Mouse (Mus musculus): ENCODE data around the gene Spink2. TPM values are rescaled to one million over a fixed set of nuclear protein-coding genes. Genes with fewer than 3 reads are reported as not detected.
A peak's percentile ranks its signal among the peaks of the same experiment; 100 is the strongest.

Gene Spink2
- 1.6 and 1.9 TPM in 2 replicates for polyA plus RNA-seq (2015; fragmentation: Nextera tagmentation; extraction: Ambion mirVana)

GRCm38 (mm10) chr5:77211236-77211635 lies at the start of gene Spink2:
TSS of gene Spink2 (minus strand) at chr5:77211471.
- Histone ChIP-seq H3K4me2 (peak within 1 kb of the TSS; percentile 69), H3K27ac (no peak within 1 kb of the TSS), H3K4me3 (replicated peaks) (peak within 1 kb of the TSS; percentile 31), H3K9ac (no peak within 1 kb of the TSS), H3K36me3 (no peaks in the 10 kb centered on the region), H3K4me1 (peaks cover 3% of the 10 kb centered on the region; the same call in 1 of the 2 replicates), H3K9me3 (no peaks in the 10 kb centered on the region), H3K27me3 (replicated peaks) (no peaks in the 10 kb centered on the region)
- 5% methylated on average over 18 of the region's 18 CpGs for whole genome bisulfite sequencing
- peak; percentile 66 for ATAC-seq (ENCODE audit: insufficient read depth, low FRiP score, low read depth)

GRCm38 (mm10) chr5:77260141-77260540 lies 48.9 kb upstream of the Spink2 start:
- Histone ChIP-seq H3K27me3 (replicated peaks) (no peaks in the 10 kb centered on the region), H3K9me3 (no peaks in the 10 kb centered on the region), H3K9ac (no peak overlapping the region), H3K27ac (no peak overlapping the region), H3K4me1 (no peaks in the 10 kb centered on the region), H3K36me3 (no peaks in the 10 kb centered on the region), H3K4me3 (replicated peaks) (no peak overlapping the region), H3K4me2 (no peak overlapping the region)
- 51% methylated on average over 6 of the region's 6 CpGs for WGBS
- ATAC-seq (ENCODE audit: insufficient read depth, low FRiP score, low read depth): no peak

DNA sequence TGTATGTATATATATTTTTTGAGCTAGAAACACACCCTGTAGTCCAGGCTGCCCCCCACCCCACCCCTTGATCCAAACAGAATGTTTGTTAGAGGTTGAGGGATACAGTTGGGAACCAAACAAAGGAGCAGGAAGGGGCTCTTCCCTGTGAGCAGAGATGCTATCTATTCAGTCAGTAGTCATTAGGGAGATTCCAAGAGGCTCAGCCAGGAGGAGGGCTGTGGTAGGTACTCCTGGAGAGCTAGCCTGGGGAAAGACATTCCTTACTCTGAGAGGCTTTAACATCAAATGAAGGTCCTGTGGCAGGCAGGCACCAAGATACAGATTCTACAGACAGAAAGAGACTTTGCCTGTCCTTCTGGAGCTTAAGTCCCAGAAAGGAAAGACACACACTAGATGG lies 48.0 kb upstream of the Spink2 start:
- H3K4me1 ChIP-seq: no peaks in the 10 kb centered on the region
- H3K9me3 ChIP-seq: no peaks in the 10 kb centered on the region
- no peaks in the 10 kb centered on the region for H3K36me3 ChIP-seq
- H3K9ac ChIP-seq: no peak overlapping the region
- no peak overlapping the region for H3K27ac ChIP-seq
- no peak overlapping the region for H3K4me3 ChIP-seq (replicated peaks)
- no peak overlapping the region for H3K4me2 ChIP-seq
- H3K27me3 ChIP-seq (replicated peaks): no peaks in the 10 kb centered on the region
- ATAC-seq (ENCODE audit: insufficient read depth, low FRiP score, low read depth): no peak

DNA sequence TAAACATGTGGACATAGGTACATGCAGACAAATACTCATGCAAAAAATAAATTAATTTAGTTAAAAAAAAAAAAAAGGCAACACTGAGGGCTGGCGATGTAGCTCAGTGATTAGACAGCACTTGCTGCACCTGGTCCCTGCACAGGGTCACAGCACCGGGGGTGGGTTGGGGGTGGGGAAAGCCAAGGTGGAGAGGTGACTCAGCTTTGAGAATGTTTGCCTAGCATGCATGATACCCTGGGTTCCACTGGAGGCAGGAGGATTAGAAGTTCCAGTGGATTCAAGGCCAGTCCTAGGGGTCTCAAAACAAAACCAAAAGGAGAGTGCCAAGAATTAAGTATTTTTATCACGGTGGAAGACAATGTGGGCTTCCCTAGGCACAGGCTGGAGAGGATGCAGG lies 46.3 kb upstream of the Spink2 start:
- WGBS: 68% methylated on average over 3 of the region's 3 CpGs
- Histone ChIP-seq H3K9me3 (no peaks in the 10 kb centered on the region), H3K36me3 (no peaks in the 10 kb centered on the region), H3K4me1 (no peaks in the 10 kb centered on the region), H3K9ac (no peak overlapping the region), H3K27ac (no peak overlapping the region), H3K4me3 (replicated peaks) (no peak overlapping the region), H3K27me3 (replicated peaks) (no peaks in the 10 kb centered on the region), H3K4me2 (no peak overlapping the region)
- ATAC-seq (ENCODE audit: insufficient read depth, low FRiP score, low read depth): no peak

- no peaks in the 10 kb centered on the region for H3K36me3 ChIP-seq
- WGBS: 66% methylated on average over 3 of the region's 3 CpGs
- H3K9ac ChIP-seq: no peak overlapping the region
- no peaks in the 10 kb centered on the region for H3K27me3 ChIP-seq (replicated peaks)
- H3K9me3 ChIP-seq: no peaks in the 10 kb centered on the region
- ATAC-seq (ENCODE audit: insufficient read depth, low FRiP score, low read depth): no peak
- no peak overlapping the region for H3K4me3 ChIP-seq (replicated peaks)
- no peak overlapping the region for H3K27ac ChIP-seq
- H3K4me2 ChIP-seq: no peak overlapping the region
- H3K4me1 ChIP-seq: no peaks in the 10 kb centered on the region
Measured at GRCm38 (mm10) chr5:77254402-77254801, 43.1 kb upstream of the Spink2 start.

- H3K4me3 ChIP-seq (replicated peaks): no peak overlapping the region
- H3K27ac ChIP-seq: no peak overlapping the region
- no peaks in the 10 kb centered on the region for H3K9me3 ChIP-seq
- no peaks in the 10 kb centered on the region for H3K4me1 ChIP-seq
- no peak overlapping the region for H3K4me2 ChIP-seq
- no peaks in the 10 kb centered on the region for H3K27me3 ChIP-seq (replicated peaks)
- H3K36me3 ChIP-seq: no peaks in the 10 kb centered on the region
- WGBS: 79% methylated on average over 1 of the region's 1 CpGs
- ATAC-seq (ENCODE audit: insufficient read depth, low FRiP score, low read depth): no peak
- H3K9ac ChIP-seq: no peak overlapping the region
Measured at GRCm38 (mm10) chr5:77253154-77253553, 41.9 kb upstream of the Spink2 start.

- 56% methylated on average over 8 of the region's 8 CpGs for WGBS
- no peak overlapping the region for H3K4me2 ChIP-seq
- H3K9me3 ChIP-seq: no peaks in the 10 kb centered on the region
- no peaks in the 10 kb centered on the region for H3K4me1 ChIP-seq
- no peak for ATAC-seq (ENCODE audit: insufficient read depth, low FRiP score, low read depth)
- H3K27me3 ChIP-seq (replicated peaks): no peaks in the 10 kb centered on the region
- no peak overlapping the region for H3K27ac ChIP-seq
- H3K36me3 ChIP-seq: no peaks in the 10 kb centered on the region
- no peak overlapping the region for H3K4me3 ChIP-seq (replicated peaks)
- no peak overlapping the region for H3K9ac ChIP-seq
Measured at GRCm38 (mm10) chr5:77252115-77252827, 41.0 kb upstream of the Spink2 start.

DNA sequence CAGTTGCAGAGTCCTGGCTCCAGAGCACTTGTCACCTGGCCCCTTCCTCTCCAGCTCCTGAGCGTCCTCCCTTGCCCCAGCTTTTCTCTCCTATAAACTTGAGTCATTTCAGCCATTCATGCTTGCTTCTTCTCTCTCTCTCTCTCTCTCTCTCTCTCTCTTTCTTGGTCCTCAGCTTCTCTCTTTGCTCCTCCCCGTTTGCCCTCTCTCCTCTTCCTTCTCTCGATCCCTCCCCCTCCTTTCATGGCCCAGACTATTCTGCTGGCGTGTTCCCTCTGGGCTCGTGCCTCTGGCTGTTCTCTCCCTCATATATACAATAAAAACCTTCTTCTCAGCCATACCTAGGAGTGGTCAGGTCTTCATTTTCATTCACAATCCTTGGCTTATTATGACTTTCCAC lies 40.4 kb upstream of the Spink2 start:
- Histone ChIP-seq H3K4me3 (replicated peaks) (no peak overlapping the region), H3K4me2 (no peak overlapping the region), H3K9ac (no peak overlapping the region), H3K27ac (no peak overlapping the region), H3K36me3 (no peaks in the 10 kb centered on the region), H3K4me1 (no peaks in the 10 kb centered on the region), H3K9me3 (no peaks in the 10 kb centered on the region), H3K27me3 (replicated peaks) (no peaks in the 10 kb centered on the region)
- no peak for ATAC-seq (ENCODE audit: insufficient read depth, low FRiP score, low read depth)
- WGBS: 38% methylated on average over 5 of the region's 5 CpGs

DNA sequence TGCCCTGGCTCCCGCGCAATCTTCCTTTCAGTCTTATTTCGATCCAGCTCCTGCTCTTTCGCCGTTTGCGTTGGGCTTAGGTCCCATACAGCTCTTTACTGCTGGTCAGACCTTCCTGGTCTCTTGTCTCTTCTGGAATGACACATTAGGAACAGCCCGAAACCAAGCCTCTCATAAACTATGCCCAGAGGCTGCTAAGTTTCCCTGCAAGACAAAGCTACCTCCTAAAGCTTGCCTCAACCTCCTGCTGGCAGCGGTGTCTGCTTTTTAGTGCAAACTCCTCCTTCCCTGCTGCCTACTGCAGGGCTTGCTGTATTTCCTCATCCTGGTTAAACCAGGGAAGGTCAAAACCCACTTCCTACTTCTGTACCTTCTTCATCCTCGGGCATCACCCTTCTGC lies 38.8 kb upstream of the Spink2 start:
- no peak for ATAC-seq (ENCODE audit: insufficient read depth, low FRiP score, low read depth)
- Histone ChIP-seq H3K9ac (no peak overlapping the region), H3K4me1 (peaks cover 8% of the 10 kb centered on the region), H3K4me2 (no peak overlapping the region), H3K4me3 (replicated peaks) (no peak overlapping the region), H3K27ac (no peak overlapping the region), H3K36me3 (no peaks in the 10 kb centered on the region), H3K27me3 (replicated peaks) (no peaks in the 10 kb centered on the region), H3K9me3 (no peaks in the 10 kb centered on the region)
- 75% methylated on average over 9 of the region's 9 CpGs for WGBS

DNA sequence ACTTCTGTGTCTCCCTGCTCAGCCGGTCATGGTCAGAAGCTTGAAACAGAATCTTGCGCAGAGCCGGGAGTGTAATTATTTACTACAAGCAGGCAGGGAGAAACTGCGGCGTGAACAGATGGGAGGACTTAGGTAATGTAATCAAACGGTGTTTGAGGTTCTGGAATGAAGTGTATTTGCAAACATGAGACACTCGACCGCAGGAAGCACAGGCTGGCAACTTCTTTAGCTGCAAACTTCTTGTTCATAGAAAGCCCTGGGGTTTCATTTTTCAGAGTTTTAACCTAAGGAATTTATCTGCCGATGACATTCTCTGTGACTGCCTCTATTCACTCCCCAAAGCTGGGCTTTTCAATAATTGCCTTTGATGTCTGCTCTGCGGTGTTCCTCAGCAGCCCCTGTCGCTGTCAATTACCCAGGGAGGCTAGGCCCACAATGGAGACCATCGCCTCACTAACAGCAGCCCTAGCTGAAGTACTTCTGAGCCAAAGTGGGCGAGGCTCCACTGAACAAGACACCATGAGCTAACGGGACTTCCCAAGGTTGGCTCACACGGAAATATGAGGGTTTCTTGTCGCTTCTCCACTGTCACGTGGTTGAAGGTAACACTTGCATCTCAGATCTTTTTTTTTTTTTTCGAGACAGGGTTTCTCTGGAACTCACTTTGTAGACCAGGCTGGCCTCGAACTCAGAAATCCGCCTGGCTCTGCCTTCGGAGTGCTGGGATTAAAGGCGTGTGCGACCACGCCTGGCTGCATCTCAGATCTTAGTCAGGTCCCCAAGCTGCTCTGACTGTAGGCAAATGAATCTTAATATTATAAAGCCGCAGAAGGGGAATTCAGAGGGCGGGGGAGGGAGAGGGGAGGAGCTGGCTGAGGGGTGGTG lies 34.8 kb upstream of the Spink2 start:
- 24% methylated on average over 26 of the region's 26 CpGs for WGBS
- Histone ChIP-seq H3K4me1 (peaks cover 8% of the 10 kb centered on the region), H3K27ac (no peak overlapping the region), H3K9me3 (no peaks in the 10 kb centered on the region), H3K9ac (no peak overlapping the region), H3K27me3 (replicated peaks) (no peaks in the 10 kb centered on the region), H3K36me3 (no peaks in the 10 kb centered on the region), H3K4me3 (replicated peaks) (peak overlapping the region; percentile 26), H3K4me2 (peak overlapping the region; percentile 51)
- ATAC-seq (ENCODE audit: insufficient read depth, low FRiP score, low read depth): peak; percentile 39; the same call in 1 of the 2 replicates

DNA sequence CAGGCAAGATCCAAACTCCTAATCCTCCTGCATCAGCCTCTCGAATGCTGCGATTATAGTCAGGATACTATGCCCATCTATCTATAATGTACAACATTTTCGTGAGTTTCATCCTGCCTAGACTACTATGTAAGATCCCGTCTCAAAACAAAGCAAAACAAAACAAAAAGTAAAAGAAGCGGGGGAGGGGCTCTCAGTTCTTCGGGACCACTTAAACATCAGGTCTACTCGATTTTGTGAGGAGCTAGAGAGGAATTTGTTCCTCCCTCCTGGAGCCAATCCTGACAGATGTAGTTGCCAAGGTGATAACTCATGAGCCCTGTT lies 34.2 kb upstream of the Spink2 start:
- ATAC-seq (ENCODE audit: insufficient read depth, low FRiP score, low read depth): no peak
- H3K36me3 ChIP-seq: no peaks in the 10 kb centered on the region
- peak overlapping the region; percentile 51 for H3K4me2 ChIP-seq
- peaks cover 8% of the 10 kb centered on the region for H3K4me1 ChIP-seq
- H3K27ac ChIP-seq: no peak overlapping the region
- peak overlapping the region; percentile 26 for H3K4me3 ChIP-seq (replicated peaks)
- H3K9ac ChIP-seq: no peak overlapping the region
- H3K9me3 ChIP-seq: no peaks in the 10 kb centered on the region
- no peaks in the 10 kb centered on the region for H3K27me3 ChIP-seq (replicated peaks)
- WGBS: 32% methylated on average over 7 of the region's 7 CpGs

GRCm38 (mm10) chr5:77244331-77244987 lies 33.2 kb upstream of the Spink2 start:
- Histone ChIP-seq H3K27ac (no peak overlapping the region), H3K4me3 (replicated peaks) (no peak overlapping the region), H3K27me3 (replicated peaks) (no peaks in the 10 kb centered on the region), H3K9ac (no peak overlapping the region), H3K4me1 (peaks cover 8% of the 10 kb centered on the region), H3K36me3 (no peaks in the 10 kb centered on the region), H3K9me3 (no peaks in the 10 kb centered on the region), H3K4me2 (no peak overlapping the region)
- 49% methylated on average over 8 of the region's 8 CpGs for WGBS
- ATAC-seq (ENCODE audit: insufficient read depth, low FRiP score, low read depth): no peak
